Mouse (Mus musculus) urinary bladder, postnatal 0 days (tissue): Measurements from ENCODE around the gene Bud23. TPM values are rescaled to one million over a fixed set of nuclear protein-coding genes. Genes with fewer than 3 reads are reported as not detected.

ENCODE experiments used
- polyA plus RNA-seq: library from polyadenylated mRNA; unstranded; fragments of >200 nt; fragmentation: Nextera tagmentation; extraction: Ambion mirVana; gene quantifications from 2 replicates; pipeline ENCODE4 v1.2.1, GENCODE M21; 2015

The Bud23 gene
- polyA plus RNA-seq: 50.1 and 52.7 TPM in 2 replicates

DNA sequence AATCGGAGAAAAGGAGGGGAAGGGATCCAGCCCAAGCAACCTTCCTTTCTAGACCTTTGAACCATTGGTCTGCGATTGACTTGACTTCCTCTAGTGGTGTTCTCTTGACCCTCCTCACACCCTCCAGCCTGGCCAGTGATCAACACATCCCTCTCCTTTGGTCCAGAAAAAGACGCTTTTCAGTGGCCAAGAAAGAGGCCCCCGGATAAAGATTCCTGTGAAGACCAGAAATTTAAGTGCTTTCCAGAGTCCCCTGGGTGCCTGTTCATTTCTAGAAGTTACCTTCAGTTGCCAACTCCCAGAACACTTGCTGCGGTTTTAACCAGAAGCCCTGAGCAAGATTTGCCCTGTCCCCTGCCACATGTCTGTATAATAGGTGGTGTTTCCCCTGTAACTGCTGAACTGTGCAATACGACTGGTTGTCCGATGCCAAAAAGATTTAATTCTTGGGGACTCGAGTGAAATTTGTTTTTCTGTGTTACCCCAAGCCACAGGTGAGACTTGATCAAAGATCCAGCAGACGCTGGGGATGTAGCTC is at the start of gene Bud23:
Gene Bud23, minus strand, starts transcription at position 51 of the 538 bp plus-strand sequence.

DNA sequence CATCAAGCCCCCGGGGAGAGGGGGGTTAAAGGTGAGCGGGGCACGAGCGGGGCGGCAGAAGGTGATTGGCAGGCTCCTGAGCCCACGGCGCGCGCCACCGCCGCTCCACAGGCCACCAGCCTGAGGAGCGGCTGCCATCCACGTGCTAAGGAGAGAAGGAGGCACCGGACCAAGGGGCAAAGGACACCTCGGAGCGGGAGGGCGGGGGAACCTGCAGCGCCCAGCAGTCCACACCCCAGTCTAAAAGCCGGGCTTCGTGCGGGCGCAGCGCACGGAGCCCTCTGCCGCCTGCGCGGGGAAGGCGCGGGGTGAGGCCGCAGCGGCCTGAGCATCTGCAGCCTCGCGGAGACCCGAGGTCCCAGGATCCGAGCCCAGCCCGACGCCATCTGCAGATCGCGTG is 24.9 kb upstream of the Bud23 start, which contains the start of gene Mlxipl:
Gene Mlxipl, plus strand, starts transcription at position 238 of the 400 bp plus-strand sequence.

DNA sequence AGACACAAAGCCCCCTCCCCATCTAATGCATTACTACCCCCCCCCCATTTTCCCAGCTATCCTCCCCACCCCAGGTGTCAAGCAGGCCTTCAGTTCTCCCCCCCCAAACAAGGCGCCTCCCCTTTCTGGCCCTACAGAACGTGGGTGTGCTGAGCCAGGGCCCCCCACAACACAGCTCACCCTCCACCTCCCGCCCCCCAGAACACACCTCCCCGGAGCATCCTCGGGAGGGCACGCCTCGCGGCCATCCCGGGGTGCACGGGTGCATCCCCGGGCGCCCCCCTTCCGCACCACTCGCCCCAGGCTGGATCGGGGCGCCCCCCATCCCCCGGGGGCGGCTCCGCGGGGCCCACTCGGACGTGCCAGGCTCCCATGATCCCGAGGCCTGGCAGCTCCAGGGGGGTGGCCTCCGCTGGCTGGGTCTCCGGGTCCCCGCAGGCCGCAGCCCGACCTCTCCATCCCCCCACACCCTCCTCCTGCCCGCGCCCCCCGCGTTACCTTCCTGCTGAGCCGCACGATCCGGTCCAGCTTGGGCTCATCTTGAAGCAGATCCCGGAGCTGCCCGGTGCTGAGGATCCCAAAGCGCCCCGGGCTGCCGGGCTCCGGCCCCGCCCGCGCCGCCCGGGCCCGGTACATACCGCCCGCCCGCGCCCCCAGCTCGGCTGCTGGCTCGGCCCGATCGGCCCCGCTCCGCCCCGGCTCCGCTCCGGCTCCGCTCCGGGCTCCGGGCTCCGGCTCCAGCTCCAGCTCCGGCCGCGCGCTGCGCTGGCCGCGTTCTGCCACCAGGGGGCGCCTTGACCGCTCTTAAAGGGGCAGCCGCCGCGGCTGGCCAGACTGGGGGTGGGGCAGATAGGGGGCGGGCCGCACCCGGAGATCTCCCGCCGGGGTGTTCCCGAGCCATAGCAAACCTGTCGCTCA is 13.1 kb upstream of the Bud23 start, which contains the start of gene Vps37d:
Gene Vps37d, minus strand, starts transcription at position 703 of the 918 bp plus-strand sequence.

DNA sequence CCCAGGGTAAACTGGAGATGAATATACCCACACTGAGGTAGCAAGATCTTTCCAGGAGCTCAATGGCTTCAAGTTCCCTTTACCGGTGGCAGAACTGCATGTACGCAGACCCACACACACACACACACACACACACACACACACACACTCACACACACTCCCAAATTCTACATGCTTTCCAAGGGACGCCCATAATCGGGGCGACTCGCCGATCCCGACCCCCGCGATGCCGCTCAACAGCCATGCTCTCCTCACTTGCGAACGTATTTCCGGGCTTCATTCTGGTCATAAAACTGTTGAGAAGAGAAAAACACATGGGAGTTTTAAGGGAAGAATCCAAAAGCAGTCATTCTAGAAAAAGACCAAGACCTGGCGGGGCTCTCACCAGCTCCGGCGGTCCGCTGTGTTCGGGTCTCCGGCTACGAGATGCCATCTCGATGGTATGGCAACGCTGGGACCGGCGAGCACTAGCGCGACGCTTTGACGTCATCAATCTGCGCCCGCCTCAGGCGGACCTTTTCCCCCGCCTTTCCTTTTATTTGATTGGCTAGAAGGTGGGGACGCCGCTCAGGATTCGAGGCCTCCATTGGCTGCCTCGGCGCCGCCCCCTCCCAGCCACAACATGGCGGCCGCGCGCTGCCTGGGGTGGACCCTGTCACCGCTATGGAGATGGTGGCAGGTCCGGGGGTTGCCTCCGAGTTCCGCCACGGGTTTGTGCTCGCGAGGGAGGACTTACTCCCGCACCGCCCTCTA is 954 bp downstream of the Bud23 start, which contains the start of gene Dnajc30:
Gene Dnajc30, plus strand, starts transcription at position 574 of the 753 bp plus-strand sequence.

DNA sequence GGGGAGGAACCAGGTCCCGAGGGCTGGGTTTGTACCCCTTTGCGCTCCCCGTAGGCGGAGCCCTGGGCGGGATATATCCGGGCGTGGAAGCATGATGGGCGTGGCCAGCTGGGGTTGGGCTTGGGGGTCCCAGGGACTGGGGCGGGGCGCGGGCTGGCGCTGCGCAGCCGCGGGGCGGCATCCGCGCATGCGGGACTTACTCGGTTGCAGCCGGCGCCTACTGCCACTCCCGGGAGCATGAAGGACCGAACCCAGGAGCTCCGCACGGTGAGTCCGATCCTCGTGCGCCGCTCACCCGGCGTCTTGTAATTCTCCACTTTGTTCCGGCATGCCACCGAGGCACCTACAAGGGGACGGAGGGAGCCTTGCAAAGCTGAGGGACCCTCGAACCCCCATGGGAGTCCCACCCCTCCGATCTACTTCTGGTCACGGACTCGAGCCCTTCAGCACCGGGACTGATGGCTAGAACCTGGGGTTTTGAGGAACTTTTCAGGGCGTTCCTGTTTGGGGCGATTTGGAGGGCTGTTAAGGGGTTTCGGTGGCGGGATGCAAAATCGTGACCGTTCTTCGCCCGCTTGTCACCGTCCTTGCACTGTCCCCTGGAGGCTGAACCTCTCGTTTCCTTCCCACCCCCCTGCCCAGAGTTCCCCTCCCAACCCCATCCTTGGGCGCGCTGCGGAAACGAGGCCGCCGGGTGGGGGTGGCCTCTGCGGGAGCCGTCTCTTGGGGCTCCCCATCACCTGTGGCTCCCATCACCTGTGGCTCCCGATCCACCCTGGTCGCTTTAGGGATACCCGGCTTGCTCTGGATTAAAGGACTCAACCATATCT is 41.2 kb downstream of the Bud23 start, which contains the start of gene Stx1a:
Gene Stx1a, plus strand, starts transcription at position 139 of the 830 bp plus-strand sequence.

DNA sequence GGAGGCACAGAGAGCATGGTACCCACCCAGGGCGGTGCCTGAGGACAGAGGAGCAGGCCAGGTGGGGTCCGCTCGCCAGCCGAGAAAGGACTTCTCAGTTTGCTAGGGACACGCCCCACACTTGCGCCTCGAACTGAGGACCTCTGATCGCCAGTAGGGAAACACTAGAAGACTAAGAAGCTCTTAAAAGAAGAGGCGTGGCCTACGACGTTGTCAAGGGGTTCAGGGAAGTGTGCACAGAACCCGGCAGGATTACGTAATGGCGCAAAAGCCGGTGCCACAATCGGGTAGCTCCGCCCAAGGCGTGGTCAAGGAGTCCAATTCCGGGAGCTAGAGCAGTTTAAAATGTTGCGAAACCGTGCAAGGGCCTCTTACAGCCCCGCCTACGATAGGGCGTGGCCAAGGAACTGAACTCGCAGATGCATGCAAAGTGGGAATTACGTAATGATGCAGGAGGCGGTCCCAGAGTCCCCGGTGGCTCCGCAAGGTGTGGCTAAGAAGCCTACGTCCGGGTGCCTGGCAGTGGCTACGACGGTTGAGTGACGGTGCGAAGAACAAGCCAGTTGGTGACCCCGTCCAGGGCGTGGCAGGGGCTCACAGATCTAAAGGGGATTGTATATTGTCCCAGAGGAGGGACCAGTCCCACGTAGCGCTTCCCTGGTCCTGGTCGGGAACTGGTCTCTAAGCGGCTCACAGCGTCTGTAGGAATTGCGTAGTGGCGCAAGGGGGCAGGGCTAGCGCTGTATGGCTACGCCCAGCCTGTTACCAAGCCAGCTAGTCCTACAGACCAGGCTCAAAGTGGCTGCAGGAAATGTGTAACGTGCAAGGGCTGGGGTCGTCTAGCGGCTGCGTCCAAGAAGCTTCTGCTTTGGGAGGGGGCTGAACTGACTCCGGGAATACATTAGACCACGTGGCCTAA is 55.8 kb downstream of the Bud23 start, which contains the start of gene Abhd11:
Gene Abhd11, plus strand, starts transcription at position 482 of the 919 bp plus-strand sequence.

Other genes starting within 250 kb of the Bud23 start
- gene Tmem270, start 158.2 kb downstream of the Bud23 start, polyA plus RNA-seq: not detected in 2 replicates
- 0.12 and 0.40 TPM in 2 replicates for gene Cldn13, start 149.4 kb downstream of the Bud23 start, polyA plus RNA-seq
- gene Mettl27, start 132.6 kb downstream of the Bud23 start, polyA plus RNA-seq: 30.7 and 39.8 TPM in 2 replicates
- 118 and 122 TPM in 2 replicates for gene Cldn4, start 118.0 kb downstream of the Bud23 start, polyA plus RNA-seq
- gene Cldn3, start 78.7 kb downstream of the Bud23 start, polyA plus RNA-seq: 2.2 and 2.6 TPM in 2 replicates
- gene Abhd11, start 55.8 kb downstream of the Bud23 start, polyA plus RNA-seq: 40.6 and 47.1 TPM in 2 replicates
- 4.9 and 5.1 TPM in 2 replicates for gene Stx1a, start 41.5 kb downstream of the Bud23 start, polyA plus RNA-seq
- gene Dnajc30, start 757 bp downstream of the Bud23 start, polyA plus RNA-seq: 24.4 and 27.1 TPM in 2 replicates
- gene Vps37d, start 13.3 kb upstream of the Bud23 start, polyA plus RNA-seq: 2.3 and 2.5 TPM in 2 replicates
- gene Mlxipl, start 24.9 kb upstream of the Bud23 start, polyA plus RNA-seq: 0.31 and 2.9 TPM in 2 replicates
- 12.4 and 13.0 TPM in 2 replicates for gene Tbl2, start 84.7 kb upstream of the Bud23 start, polyA plus RNA-seq
- 64.3 and 64.5 TPM in 2 replicates for gene Bcl7b, start 103.3 kb upstream of the Bud23 start, polyA plus RNA-seq
- gene Baz1b, start 122.3 kb upstream of the Bud23 start, polyA plus RNA-seq: 12.0 and 13.2 TPM in 2 replicates
- 0.29 and 0.36 TPM in 2 replicates for gene Fzd9, start 186.3 kb upstream of the Bud23 start, polyA plus RNA-seq